Mouse (Mus musculus): ENCODE measurements around the gene Ccl1. TPM values are rescaled to one million over a fixed set of nuclear protein-coding genes. Genes with fewer than 3 reads are reported as not detected.

Ccl1 gene
- polyA plus RNA-seq (2015; fragmentation: Nextera tagmentation; extraction: Ambion mirVana): not detected in 2 replicates

GRCm38 (mm10) chr11:82305590-82305989, at the start of gene Ccl1:
TSS of gene Ccl1 (minus strand) at chr11:82305690.
- no peaks in the 10 kb centered on the region for H3K4me1 ChIP-seq (ENCODE audit: control insufficient read depth, low read depth, low read length)

GRCm38 (mm10) chr11:82351039-82351438, 45.5 kb upstream of the Ccl1 start:
- no peaks in the 10 kb centered on the region for H3K4me1 ChIP-seq (ENCODE audit: control insufficient read depth, low read depth, low read length)
- no peak for ATAC-seq (ENCODE audit: low read depth)
- H3K9me3 ChIP-seq (replicated peaks; ENCODE audit: control insufficient read depth, low read length): no peaks in the 10 kb centered on the region
- no peak overlapping the region for H3K4me3 ChIP-seq (ENCODE audit: low read depth, low read length)
- 59% methylated on average over 10 of the region's 10 CpGs for WGBS (ENCODE audit: insufficient replicate concordance)
- H3K27ac ChIP-seq (ENCODE audit: low read length): no peak overlapping the region
- H3K4me2 ChIP-seq (ENCODE audit: low read depth, low read length): no peak overlapping the region
- no peak overlapping the region for H3K9ac ChIP-seq (ENCODE audit: low read depth, low read length)
- no peaks in the 10 kb centered on the region for H3K27me3 ChIP-seq (ENCODE audit: control insufficient read depth, insufficient read depth, low read depth, low read length)
- no peaks in the 10 kb centered on the region for H3K36me3 ChIP-seq (ENCODE audit: control insufficient read depth, insufficient read depth)

More at GRCm38 (mm10) chr11:82305590-82305989, at the start of gene Ccl1:
- H3K27ac ChIP-seq (ENCODE audit: low read length): no peak within 1 kb of the TSS
- H3K9me3 ChIP-seq (replicated peaks; ENCODE audit: control insufficient read depth, low read length): no peaks in the 10 kb centered on the region
- no peak within 1 kb of the TSS for H3K9ac ChIP-seq (ENCODE audit: low read depth, low read length)
- no peak within 1 kb of the TSS for H3K4me3 ChIP-seq (ENCODE audit: low read depth, low read length)
- ATAC-seq (ENCODE audit: low read depth): no peak
- WGBS (ENCODE audit: insufficient replicate concordance): 34% methylated on average over 4 of the region's 4 CpGs
- H3K4me2 ChIP-seq (ENCODE audit: low read depth, low read length): no peak within 1 kb of the TSS
- H3K36me3 ChIP-seq (ENCODE audit: control insufficient read depth, insufficient read depth): no peaks in the 10 kb centered on the region
- no peaks in the 10 kb centered on the region for H3K27me3 ChIP-seq (ENCODE audit: control insufficient read depth, insufficient read depth, low read depth, low read length)

GRCm38 (mm10) chr11:82340900-82341299, 35.4 kb upstream of the Ccl1 start:
- Histone ChIP-seq H3K27ac (ENCODE audit: low read length) (no peak overlapping the region), H3K4me3 (ENCODE audit: low read depth, low read length) (no peak overlapping the region), H3K27me3 (ENCODE audit: control insufficient read depth, insufficient read depth, low read depth, low read length) (no peaks in the 10 kb centered on the region), H3K9me3 (replicated peaks; ENCODE audit: control insufficient read depth, low read length) (no peaks in the 10 kb centered on the region), H3K36me3 (ENCODE audit: control insufficient read depth, insufficient read depth) (no peaks in the 10 kb centered on the region), H3K9ac (ENCODE audit: low read depth, low read length) (no peak overlapping the region), H3K4me2 (ENCODE audit: low read depth, low read length) (no peak overlapping the region), H3K4me1 (ENCODE audit: control insufficient read depth, low read depth, low read length) (no peaks in the 10 kb centered on the region)
- peak; percentile 35 for ATAC-seq (ENCODE audit: low read depth)
- 10% methylated on average over 2 of the region's 2 CpGs for WGBS (ENCODE audit: insufficient replicate concordance)

GRCm38 (mm10) chr11:82340416-82340815, 34.9 kb upstream of the Ccl1 start:
- peak; percentile 16; the same call in 1 of the 2 replicates for ATAC-seq (ENCODE audit: low read depth)
- 19% methylated on average over 6 of the region's 6 CpGs for WGBS (ENCODE audit: insufficient replicate concordance)
- H3K36me3 ChIP-seq (ENCODE audit: control insufficient read depth, insufficient read depth): no peaks in the 10 kb centered on the region
- H3K27me3 ChIP-seq (ENCODE audit: control insufficient read depth, insufficient read depth, low read depth, low read length): no peaks in the 10 kb centered on the region
- no peak overlapping the region for H3K9ac ChIP-seq (ENCODE audit: low read depth, low read length)
- no peaks in the 10 kb centered on the region for H3K9me3 ChIP-seq (replicated peaks; ENCODE audit: control insufficient read depth, low read length)
- H3K4me3 ChIP-seq (ENCODE audit: low read depth, low read length): no peak overlapping the region
- H3K4me2 ChIP-seq (ENCODE audit: low read depth, low read length): no peak overlapping the region
- no peak overlapping the region for H3K27ac ChIP-seq (ENCODE audit: low read length)
- H3K4me1 ChIP-seq (ENCODE audit: control insufficient read depth, low read depth, low read length): no peaks in the 10 kb centered on the region

- Histone ChIP-seq H3K4me2 (ENCODE audit: low read depth, low read length) (no peak overlapping the region), H3K9ac (ENCODE audit: low read depth, low read length) (no peak overlapping the region), H3K36me3 (ENCODE audit: control insufficient read depth, insufficient read depth) (no peaks in the 10 kb centered on the region), H3K4me3 (ENCODE audit: low read depth, low read length) (no peak overlapping the region), H3K4me1 (ENCODE audit: control insufficient read depth, low read depth, low read length) (no peaks in the 10 kb centered on the region), H3K27ac (ENCODE audit: low read length) (no peak overlapping the region), H3K9me3 (replicated peaks; ENCODE audit: control insufficient read depth, low read length) (no peaks in the 10 kb centered on the region), H3K27me3 (ENCODE audit: control insufficient read depth, insufficient read depth, low read depth, low read length) (no peaks in the 10 kb centered on the region)
- WGBS (ENCODE audit: insufficient replicate concordance): 14% methylated on average over 7 of the region's 7 CpGs
- peak; percentile 58 for ATAC-seq (ENCODE audit: low read depth)
Measured at GRCm38 (mm10) chr11:82339921-82340401, 34.5 kb upstream of the Ccl1 start.

- no peaks in the 10 kb centered on the region for H3K4me1 ChIP-seq (ENCODE audit: control insufficient read depth, low read depth, low read length)
Measured at GRCm38 (mm10) chr11:82313153-82313552, 7.7 kb upstream of the Ccl1 start.

GRCm38 (mm10) chr11:82310336-82311045, 5.0 kb upstream of the Ccl1 start:
- H3K4me1 ChIP-seq (ENCODE audit: control insufficient read depth, low read depth, low read length): no peaks in the 10 kb centered on the region
- H3K9me3 ChIP-seq (replicated peaks; ENCODE audit: control insufficient read depth, low read length): no peaks in the 10 kb centered on the region
- no peak overlapping the region for H3K4me3 ChIP-seq (ENCODE audit: low read depth, low read length)
- H3K9ac ChIP-seq (ENCODE audit: low read depth, low read length): no peak overlapping the region
- no peak overlapping the region for H3K4me2 ChIP-seq (ENCODE audit: low read depth, low read length)
- 19% methylated on average over 12 of the region's 12 CpGs for WGBS (ENCODE audit: insufficient replicate concordance)
- no peak for ATAC-seq (ENCODE audit: low read depth)
- H3K27ac ChIP-seq (ENCODE audit: low read length): no peak overlapping the region
- no peaks in the 10 kb centered on the region for H3K27me3 ChIP-seq (ENCODE audit: control insufficient read depth, insufficient read depth, low read depth, low read length)
- no peaks in the 10 kb centered on the region for H3K36me3 ChIP-seq (ENCODE audit: control insufficient read depth, insufficient read depth)

More at GRCm38 (mm10) chr11:82313153-82313552, 7.7 kb upstream of the Ccl1 start:
- Histone ChIP-seq H3K27ac (ENCODE audit: low read length) (no peak overlapping the region), H3K36me3 (ENCODE audit: control insufficient read depth, insufficient read depth) (no peaks in the 10 kb centered on the region), H3K4me2 (ENCODE audit: low read depth, low read length) (no peak overlapping the region), H3K9ac (ENCODE audit: low read depth, low read length) (no peak overlapping the region), H3K4me3 (ENCODE audit: low read depth, low read length) (no peak overlapping the region), H3K27me3 (ENCODE audit: control insufficient read depth, insufficient read depth, low read depth, low read length) (no peaks in the 10 kb centered on the region), H3K9me3 (replicated peaks; ENCODE audit: control insufficient read depth, low read length) (no peaks in the 10 kb centered on the region)
- no peak for ATAC-seq (ENCODE audit: low read depth)
- WGBS (ENCODE audit: insufficient replicate concordance): 36% methylated on average over 7 of the region's 7 CpGs

GRCm38 (mm10) chr11:82297895-82298294, 7.6 kb downstream of the Ccl1 start:
- Histone ChIP-seq H3K4me2 (ENCODE audit: low read depth, low read length) (no peak overlapping the region), H3K9ac (ENCODE audit: low read depth, low read length) (no peak overlapping the region), H3K36me3 (ENCODE audit: control insufficient read depth, insufficient read depth) (no peaks in the 10 kb centered on the region), H3K4me1 (ENCODE audit: control insufficient read depth, low read depth, low read length) (no peaks in the 10 kb centered on the region), H3K4me3 (ENCODE audit: low read depth, low read length) (no peak overlapping the region), H3K27ac (ENCODE audit: low read length) (no peak overlapping the region), H3K27me3 (ENCODE audit: control insufficient read depth, insufficient read depth, low read depth, low read length) (no peaks in the 10 kb centered on the region), H3K9me3 (replicated peaks; ENCODE audit: control insufficient read depth, low read length) (no peaks in the 10 kb centered on the region)
- no peak for ATAC-seq (ENCODE audit: low read depth)
- 67% methylated on average over 4 of the region's 4 CpGs for WGBS (ENCODE audit: insufficient replicate concordance)

GRCm38 (mm10) chr11:82290841-82291240, 14.6 kb downstream of the Ccl1 start:
- no peak for ATAC-seq (ENCODE audit: low read depth)
- H3K4me1 ChIP-seq (ENCODE audit: control insufficient read depth, low read depth, low read length): no peaks in the 10 kb centered on the region
- H3K27ac ChIP-seq (ENCODE audit: low read length): no peak overlapping the region
- H3K36me3 ChIP-seq (ENCODE audit: control insufficient read depth, insufficient read depth): no peaks in the 10 kb centered on the region
- no peak overlapping the region for H3K4me3 ChIP-seq (ENCODE audit: low read depth, low read length)
- H3K4me2 ChIP-seq (ENCODE audit: low read depth, low read length): no peak overlapping the region
- H3K9ac ChIP-seq (ENCODE audit: low read depth, low read length): no peak overlapping the region
- H3K9me3 ChIP-seq (replicated peaks; ENCODE audit: control insufficient read depth, low read length): no peaks in the 10 kb centered on the region
- H3K27me3 ChIP-seq (ENCODE audit: control insufficient read depth, insufficient read depth, low read depth, low read length): no peaks in the 10 kb centered on the region

Measured in liver, embryonic 16.5 days (tissue).